Mouse (Mus musculus): ENCODE measurements around the gene Gatb. TPM values are rescaled to one million over a fixed set of nuclear protein-coding genes. Genes with fewer than 3 reads are reported as not detected.

Gene Gatb
- polyA plus RNA-seq, 1 experiment from 2014 or later = 32.1 TPM

DNA sequence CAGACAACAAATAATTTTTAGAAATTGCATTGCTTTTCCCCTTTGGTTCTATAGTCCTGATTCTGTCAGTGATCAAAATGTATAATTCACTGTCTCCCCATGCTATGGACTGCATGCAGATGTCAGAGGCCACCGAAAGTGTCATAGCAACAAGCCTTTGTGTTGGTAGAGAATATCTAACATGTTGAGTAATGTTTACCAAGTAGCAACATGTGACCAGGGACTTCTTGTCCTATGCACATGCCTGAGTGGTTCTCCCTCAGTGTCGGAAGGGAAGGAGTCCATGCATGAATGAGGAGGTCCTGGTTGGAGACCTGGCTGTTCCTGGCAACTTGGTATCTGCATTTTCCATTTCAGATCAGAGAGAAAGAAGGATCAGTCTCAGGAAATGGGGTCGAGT lies 92.2 kb downstream of the Gatb start:
- no peaks in the 10 kb centered on the region for H3K27me3 ChIP-seq (replicated peaks)
- WGBS = 62% methylated on average over 3 of the region's 3 CpGs
- H3K4me2 ChIP-seq (replicated peaks) = no peak overlapping the region
- H3K9ac ChIP-seq = no peak overlapping the region
- no peak for ATAC-seq
- no peak overlapping the region for H3K27ac ChIP-seq
- H3K36me3 ChIP-seq = no peaks in the 10 kb centered on the region
- no peaks in the 10 kb centered on the region for H3K4me1 ChIP-seq (replicated peaks)
- H3K4me3 ChIP-seq (replicated peaks) = no peak overlapping the region
- H3K9me3 ChIP-seq = no peaks in the 10 kb centered on the region

DNA sequence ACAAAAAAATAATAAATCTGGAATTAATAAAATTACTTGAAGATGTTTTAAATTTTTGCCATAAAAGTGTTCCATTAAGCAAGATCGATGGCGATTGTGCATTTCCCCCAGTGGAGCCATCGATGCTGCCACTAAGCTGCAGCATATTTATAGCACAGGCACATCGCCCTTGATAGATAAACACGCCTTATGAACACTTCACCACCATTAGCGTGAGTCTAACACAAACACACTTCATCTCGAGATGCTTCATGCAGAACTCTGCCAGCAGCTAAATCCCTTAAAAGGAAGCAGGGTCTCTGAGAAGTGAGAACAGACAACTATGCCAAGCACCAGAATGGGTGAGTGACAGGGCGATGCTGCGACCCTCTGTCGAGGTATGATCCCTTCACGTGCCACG lies 92.8 kb downstream of the Gatb start:
- H3K4me3 ChIP-seq (replicated peaks) = no peak overlapping the region
- H3K9me3 ChIP-seq = no peaks in the 10 kb centered on the region
- H3K4me1 ChIP-seq (replicated peaks) = no peaks in the 10 kb centered on the region
- ATAC-seq = no peak
- no peaks in the 10 kb centered on the region for H3K36me3 ChIP-seq
- H3K9ac ChIP-seq = no peak overlapping the region
- H3K27me3 ChIP-seq (replicated peaks) = no peaks in the 10 kb centered on the region
- 48% methylated on average over 12 of the region's 12 CpGs for WGBS
- no peak overlapping the region for H3K4me2 ChIP-seq (replicated peaks)
- no peak overlapping the region for H3K27ac ChIP-seq

DNA sequence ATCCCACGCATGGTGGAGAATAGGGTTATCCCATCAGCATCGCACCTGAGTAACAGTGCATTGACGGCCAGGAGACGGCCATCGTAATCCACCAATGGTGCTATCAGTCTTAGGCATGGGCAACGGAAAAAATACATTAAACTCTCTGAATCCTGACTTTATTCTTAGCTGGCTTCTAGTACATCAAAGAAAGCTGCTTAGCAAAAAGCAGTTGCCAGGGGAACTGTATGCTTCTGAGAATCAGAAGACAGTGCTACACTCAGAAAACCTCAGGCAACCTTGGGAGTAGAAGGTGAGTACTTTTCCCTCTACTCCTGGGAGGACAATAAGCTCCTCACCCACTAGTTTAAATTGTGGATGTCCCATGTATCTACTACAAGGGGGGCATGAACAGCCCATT lies 93.8 kb downstream of the Gatb start:
- Histone ChIP-seq H3K4me1 (replicated peaks) (no peaks in the 10 kb centered on the region), H3K27ac (no peak overlapping the region), H3K9me3 (no peaks in the 10 kb centered on the region), H3K4me3 (replicated peaks) (no peak overlapping the region), H3K4me2 (replicated peaks) (no peak overlapping the region), H3K9ac (no peak overlapping the region), H3K36me3 (no peaks in the 10 kb centered on the region), H3K27me3 (replicated peaks) (no peaks in the 10 kb centered on the region)
- 93% methylated on average over 6 of the region's 6 CpGs for WGBS
- ATAC-seq = no peak

DNA sequence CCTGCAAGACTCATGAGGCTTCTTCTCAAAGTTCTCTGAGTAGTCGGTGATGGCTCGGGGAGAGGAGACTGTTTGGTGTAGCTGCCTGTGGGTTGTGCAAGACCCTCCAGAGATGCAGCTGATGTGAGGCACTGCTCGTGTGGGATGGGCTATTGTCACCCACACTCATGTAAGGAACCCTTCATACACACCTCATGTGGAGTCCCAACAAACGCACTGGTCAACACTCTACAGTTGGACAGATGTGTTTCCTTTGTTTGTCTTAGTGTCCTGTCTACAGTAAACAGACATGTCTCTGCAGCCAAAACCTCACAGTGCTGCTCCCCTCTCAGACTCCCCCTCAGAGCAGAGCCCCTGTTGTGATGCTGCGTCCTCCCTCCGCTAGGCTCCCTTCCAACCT lies 95.9 kb downstream of the Gatb start:
- no peak overlapping the region for H3K9ac ChIP-seq
- no peaks in the 10 kb centered on the region for H3K27me3 ChIP-seq (replicated peaks)
- no peaks in the 10 kb centered on the region for H3K9me3 ChIP-seq
- no peaks in the 10 kb centered on the region for H3K4me1 ChIP-seq (replicated peaks)
- no peak overlapping the region for H3K4me2 ChIP-seq (replicated peaks)
- no peak for ATAC-seq
- no peak overlapping the region for H3K4me3 ChIP-seq (replicated peaks)
- H3K27ac ChIP-seq = no peak overlapping the region
- WGBS = 80% methylated on average over 6 of the region's 6 CpGs
- H3K36me3 ChIP-seq = no peaks in the 10 kb centered on the region

DNA sequence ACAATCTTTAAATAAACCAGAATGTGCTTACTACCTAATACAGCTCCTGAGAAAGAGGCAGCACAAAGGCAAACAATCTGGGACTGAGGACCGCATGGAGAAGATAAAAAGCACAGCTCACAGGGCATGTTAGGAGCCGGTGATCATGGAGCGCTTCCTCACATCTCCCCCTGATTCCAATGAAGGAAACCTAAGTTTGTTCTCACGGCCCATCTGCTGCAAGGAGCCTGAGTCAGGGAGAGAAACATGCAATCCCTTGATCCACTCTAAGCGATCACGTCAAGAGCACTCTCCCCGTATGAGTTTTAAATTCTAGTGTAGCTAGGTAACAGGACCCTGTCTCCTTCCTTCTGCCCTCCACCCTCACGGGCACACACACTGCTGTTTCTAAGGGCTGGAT lies 103.2 kb downstream of the Gatb start:
- no peaks in the 10 kb centered on the region for H3K4me1 ChIP-seq (replicated peaks)

DNA sequence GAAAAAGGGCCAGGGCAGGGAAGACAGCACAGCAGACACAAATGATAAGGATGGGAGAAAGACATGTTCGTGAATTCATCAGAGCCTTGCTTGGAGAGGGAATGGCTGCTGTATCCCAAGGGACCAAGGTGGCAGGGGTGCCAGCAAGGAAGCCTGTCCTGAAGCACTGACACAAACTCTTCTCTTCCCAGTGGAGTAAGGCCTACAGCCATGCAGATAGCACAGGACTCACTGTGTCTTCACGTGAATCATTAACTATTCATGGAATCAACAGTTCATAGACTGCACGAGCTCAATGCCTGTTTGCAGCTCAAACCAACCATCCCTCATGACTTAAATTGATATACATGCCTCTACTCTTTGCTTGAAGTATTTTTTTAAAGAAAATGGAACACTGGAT lies 104.0 kb downstream of the Gatb start:
- Histone ChIP-seq H3K4me2 (replicated peaks) (no peak overlapping the region), H3K9ac (no peak overlapping the region), H3K9me3 (no peaks in the 10 kb centered on the region), H3K27ac (no peak overlapping the region), H3K27me3 (replicated peaks) (no peaks in the 10 kb centered on the region), H3K4me3 (replicated peaks) (no peak overlapping the region), H3K4me1 (replicated peaks) (no peaks in the 10 kb centered on the region), H3K36me3 (no peaks in the 10 kb centered on the region)
- WGBS = 62% methylated on average over 3 of the region's 3 CpGs
- no peak for ATAC-seq

More for the DNA sequence above, 103.2 kb downstream of the Gatb start:
- no peak overlapping the region for H3K27ac ChIP-seq
- H3K4me2 ChIP-seq (replicated peaks) = no peak overlapping the region
- H3K36me3 ChIP-seq = no peaks in the 10 kb centered on the region
- no peak for ATAC-seq
- no peaks in the 10 kb centered on the region for H3K9me3 ChIP-seq
- no peak overlapping the region for H3K4me3 ChIP-seq (replicated peaks)
- H3K9ac ChIP-seq = no peak overlapping the region
- H3K27me3 ChIP-seq (replicated peaks) = no peaks in the 10 kb centered on the region
- WGBS = 75% methylated on average over 8 of the region's 8 CpGs

DNA sequence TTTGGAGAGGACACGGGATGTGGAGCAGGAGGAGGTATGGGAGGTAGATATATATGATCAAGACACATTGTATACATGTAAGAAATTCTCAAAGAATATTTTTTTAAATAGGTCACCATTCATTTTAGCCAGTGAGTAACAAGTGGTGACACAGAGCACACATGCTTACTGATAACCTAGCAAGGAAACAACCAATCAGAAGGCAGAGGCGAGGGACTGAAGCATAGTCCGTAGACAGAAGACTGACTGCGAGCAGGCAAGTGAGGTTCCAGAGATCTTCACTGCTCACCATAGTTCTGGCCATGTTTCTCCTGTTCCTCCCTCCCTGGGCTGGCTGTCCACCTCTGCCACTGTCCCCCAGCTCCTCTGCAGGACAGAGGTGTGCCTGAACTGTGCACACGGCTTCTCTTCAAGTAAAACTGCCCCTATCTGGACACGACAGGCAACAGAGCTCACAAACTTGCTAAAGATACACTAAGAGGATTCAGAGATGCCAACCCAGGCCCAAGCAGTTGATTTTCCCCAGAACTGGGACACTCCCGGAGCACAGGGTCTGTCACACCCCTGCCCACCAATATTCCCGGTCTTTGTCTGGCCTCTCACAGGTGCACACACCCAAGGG lies 105.5 kb downstream of the Gatb start:
- Histone ChIP-seq H3K4me3 (replicated peaks) (no peak overlapping the region), H3K27ac (no peak overlapping the region), H3K9ac (no peak overlapping the region), H3K9me3 (no peaks in the 10 kb centered on the region), H3K36me3 (no peaks in the 10 kb centered on the region), H3K4me1 (replicated peaks) (no peaks in the 10 kb centered on the region), H3K27me3 (replicated peaks) (no peaks in the 10 kb centered on the region), H3K4me2 (replicated peaks) (no peak overlapping the region)
- 81% methylated on average over 8 of the region's 8 CpGs for WGBS
- ATAC-seq = no peak

DNA sequence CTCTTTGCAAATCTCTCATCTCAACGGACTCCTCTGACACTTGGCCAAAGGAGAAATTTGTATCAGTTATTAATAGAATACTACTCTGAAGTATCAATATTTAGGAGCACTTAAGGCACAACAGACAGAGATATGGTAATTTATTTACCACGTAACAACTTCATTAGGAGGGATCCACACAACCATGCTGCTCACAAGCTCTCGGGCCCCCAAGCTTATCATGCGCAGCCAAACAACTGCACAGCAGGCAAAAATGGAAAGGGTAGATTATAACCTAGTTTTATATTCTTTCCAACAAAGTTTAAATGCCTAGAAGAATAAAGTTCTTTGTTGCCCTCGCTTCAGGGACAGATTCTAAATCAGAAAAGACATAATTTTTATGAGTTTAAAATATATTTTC lies 106.0 kb downstream of the Gatb start:
- Histone ChIP-seq H3K36me3 (no peaks in the 10 kb centered on the region), H3K4me2 (replicated peaks) (no peak overlapping the region), H3K9me3 (no peaks in the 10 kb centered on the region), H3K4me1 (replicated peaks) (no peaks in the 10 kb centered on the region), H3K9ac (no peak overlapping the region), H3K27me3 (replicated peaks) (no peaks in the 10 kb centered on the region), H3K4me3 (replicated peaks) (no peak overlapping the region), H3K27ac (no peak overlapping the region)
- WGBS = 86% methylated on average over 5 of the region's 5 CpGs
- ATAC-seq = no peak

DNA sequence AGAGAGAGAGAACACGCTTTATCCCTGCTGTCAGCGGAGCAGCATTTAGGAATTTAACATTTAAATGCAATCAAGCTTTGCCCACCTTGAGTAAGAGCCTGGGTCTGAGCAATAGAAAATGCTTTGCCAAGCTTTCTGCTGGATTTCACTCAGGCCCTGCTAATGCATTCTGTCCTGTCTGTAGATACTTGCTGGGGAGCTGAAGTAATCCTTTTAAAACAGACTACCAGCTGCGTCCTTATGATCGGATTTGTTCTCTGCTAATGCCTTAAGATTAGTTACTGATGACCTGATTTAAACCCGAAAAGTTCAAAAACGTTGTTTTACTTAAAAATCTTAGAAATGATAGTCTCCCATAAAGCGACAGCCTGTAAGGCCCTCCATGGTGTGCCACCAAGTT lies 107.2 kb downstream of the Gatb start:
- no peaks in the 10 kb centered on the region for H3K27me3 ChIP-seq (replicated peaks)
- H3K36me3 ChIP-seq = no peaks in the 10 kb centered on the region
- ATAC-seq = no peak
- WGBS = 78% methylated on average over 7 of the region's 7 CpGs
- H3K9me3 ChIP-seq = no peaks in the 10 kb centered on the region
- no peak overlapping the region for H3K4me3 ChIP-seq (replicated peaks)
- H3K9ac ChIP-seq = no peak overlapping the region
- H3K4me1 ChIP-seq (replicated peaks) = no peaks in the 10 kb centered on the region
- no peak overlapping the region for H3K27ac ChIP-seq
- no peak overlapping the region for H3K4me2 ChIP-seq (replicated peaks)

DNA sequence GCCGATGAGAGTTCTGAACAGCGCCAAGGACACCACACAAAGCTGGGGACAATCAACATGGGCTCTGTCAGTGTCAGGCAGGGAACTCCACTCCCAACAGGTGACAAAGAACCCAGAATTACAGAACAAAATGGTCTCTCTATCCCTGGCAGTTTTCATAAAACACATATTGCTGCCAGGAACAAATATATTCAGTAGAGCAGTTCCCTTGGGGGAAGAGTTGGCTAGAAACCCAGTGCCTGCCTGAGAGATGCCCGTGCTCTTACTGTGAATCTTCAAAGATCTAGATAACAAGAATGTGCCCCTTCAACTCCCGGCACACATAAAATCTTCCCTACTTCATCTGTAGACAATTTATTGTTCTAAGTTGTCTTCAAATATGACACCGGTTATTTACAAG lies 109.7 kb downstream of the Gatb start:
- no peak overlapping the region for H3K27ac ChIP-seq
- WGBS = 83% methylated on average over 5 of the region's 5 CpGs
- H3K4me2 ChIP-seq (replicated peaks) = no peak overlapping the region
- no peaks in the 10 kb centered on the region for H3K9me3 ChIP-seq
- H3K4me3 ChIP-seq (replicated peaks) = no peak overlapping the region
- H3K9ac ChIP-seq = no peak overlapping the region
- no peaks in the 10 kb centered on the region for H3K4me1 ChIP-seq (replicated peaks)
- ATAC-seq = no peak
- H3K36me3 ChIP-seq = no peaks in the 10 kb centered on the region
- H3K27me3 ChIP-seq (replicated peaks) = no peaks in the 10 kb centered on the region

DNA sequence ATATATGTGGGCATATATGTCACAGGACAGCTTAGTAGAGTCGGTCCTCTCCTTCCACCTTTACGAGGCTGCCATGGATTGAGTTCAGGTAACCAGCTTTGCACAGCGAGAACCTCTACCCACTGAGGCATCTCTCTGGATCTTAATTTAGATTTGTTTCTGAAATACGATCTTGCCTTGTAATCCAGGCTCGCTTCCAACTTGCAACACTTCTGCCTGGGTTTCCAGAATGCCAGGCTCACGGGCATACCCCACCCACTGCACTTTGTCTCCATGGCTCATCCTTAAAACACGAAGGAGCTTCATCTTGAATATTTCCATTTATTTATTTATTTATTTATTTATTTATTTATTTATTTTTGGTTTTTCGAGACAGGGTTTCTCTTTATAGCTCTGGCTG lies 111.4 kb downstream of the Gatb start:
- H3K36me3 ChIP-seq = no peaks in the 10 kb centered on the region
- no peak overlapping the region for H3K9ac ChIP-seq
- H3K4me2 ChIP-seq (replicated peaks) = no peak overlapping the region
- no peaks in the 10 kb centered on the region for H3K9me3 ChIP-seq
- ATAC-seq = no peak
- H3K27ac ChIP-seq = no peak overlapping the region
- H3K4me1 ChIP-seq (replicated peaks) = no peaks in the 10 kb centered on the region
- no peak overlapping the region for H3K4me3 ChIP-seq (replicated peaks)
- WGBS = 79% methylated on average over 8 of the region's 8 CpGs
- no peaks in the 10 kb centered on the region for H3K27me3 ChIP-seq (replicated peaks)

DNA sequence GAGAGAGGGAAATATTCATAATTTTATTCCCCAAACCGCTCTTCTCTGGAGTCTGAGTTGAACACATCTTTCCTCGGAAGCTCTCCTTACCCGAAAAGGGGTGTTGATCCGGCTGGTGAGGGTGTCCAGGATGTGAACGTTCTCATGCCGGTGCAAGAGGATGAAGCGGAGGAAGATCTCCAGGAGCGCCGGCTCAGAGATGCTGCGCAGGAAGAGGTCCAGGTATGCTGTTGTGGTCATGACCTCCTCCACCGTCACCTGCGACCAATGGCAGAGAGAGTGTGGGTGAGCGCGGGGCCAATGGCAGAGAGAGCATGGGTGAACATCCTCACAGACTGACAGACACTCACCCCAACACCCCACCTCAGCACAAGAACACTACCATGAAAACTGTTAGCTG lies 114.4 kb downstream of the Gatb start:
- 93% methylated on average over 14 of the region's 14 CpGs for WGBS
- no peak overlapping the region for H3K4me3 ChIP-seq (replicated peaks)

DNA sequence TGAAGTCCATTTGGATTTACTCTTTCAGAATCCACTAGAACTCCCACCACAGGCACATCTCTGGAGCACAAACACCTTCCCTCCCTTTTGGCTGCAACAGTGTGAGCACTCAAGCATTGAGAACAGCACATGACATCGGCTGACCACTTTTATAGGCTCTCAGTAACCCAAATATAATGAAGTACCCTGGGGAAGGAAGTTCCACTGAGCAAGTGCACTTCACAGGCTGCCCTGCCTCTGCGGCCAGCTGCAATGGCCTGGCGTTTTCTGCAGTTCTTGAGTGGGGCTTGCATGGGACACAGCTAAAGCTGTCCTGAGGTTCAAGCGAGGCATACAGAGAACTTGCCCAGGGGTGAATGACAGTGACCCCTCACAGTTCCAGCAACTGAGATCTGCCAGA lies 117.2 kb downstream of the Gatb start:
- 74% methylated on average over 4 of the region's 4 CpGs for WGBS
- Histone ChIP-seq H3K4me1 (replicated peaks) (no peaks in the 10 kb centered on the region), H3K36me3 (no peaks in the 10 kb centered on the region), H3K4me2 (replicated peaks) (no peak overlapping the region), H3K9ac (no peak overlapping the region), H3K4me3 (replicated peaks) (no peak overlapping the region), H3K9me3 (no peaks in the 10 kb centered on the region), H3K27ac (no peak overlapping the region), H3K27me3 (replicated peaks) (no peaks in the 10 kb centered on the region)
- ATAC-seq = no peak

More for the DNA sequence above, 114.4 kb downstream of the Gatb start:
- Histone ChIP-seq H3K4me1 (replicated peaks) (no peaks in the 10 kb centered on the region), H3K4me2 (replicated peaks) (no peak overlapping the region), H3K27ac (no peak overlapping the region), H3K9ac (no peak overlapping the region), H3K9me3 (no peaks in the 10 kb centered on the region), H3K27me3 (replicated peaks) (no peaks in the 10 kb centered on the region), H3K36me3 (no peaks in the 10 kb centered on the region)
- no peak for ATAC-seq
